Mouse (Mus musculus): ENCODE measurements around the gene Usp8. TPM values are rescaled to one million over a fixed set of nuclear protein-coding genes. Genes with fewer than 3 reads are reported as not detected.

Gene Usp8
- 10 to 100 TPM; 28.8 to 30.3 TPM for total RNA-seq (2021)

- peak; percentile 98 for DNase-seq
Measured at GRCm38 (mm10) chr2:126706759-126707437, at the start of gene Usp8. Usp8 (plus strand) TSS chr2:126707328.

GRCm38 (mm10) chr2:126663481-126663880 is 43.6 kb upstream of the Usp8 start:
- no peak for DNase-seq

- DNase-seq: no peak
Measured at GRCm38 (mm10) chr2:126665984-126666383, 41.1 kb upstream of the Usp8 start.

- DNase-seq: no peak
Measured at GRCm38 (mm10) chr2:126668621-126669252, 38.4 kb upstream of the Usp8 start.

- DNase-seq: no peak
Measured at GRCm38 (mm10) chr2:126673317-126674242, 33.5 kb upstream of the Usp8 start.

GRCm38 (mm10) chr2:126674441-126675168 is 32.5 kb upstream of the Usp8 start:
- DNase-seq: peak; percentile 64

GRCm38 (mm10) chr2:126675169-126676121 is 31.7 kb upstream of the Usp8 start:
- DNase-seq: peak; percentile 88

GRCm38 (mm10) chr2:126676122-126676515 is 31.0 kb upstream of the Usp8 start, which contains the start of gene Gabpb1:
Gabpb1 (minus strand) TSS chr2:126676337.
- peak; percentile 13 for DNase-seq

GRCm38 (mm10) chr2:126677366-126677765 is 29.8 kb upstream of the Usp8 start:
- no peak for DNase-seq

GRCm38 (mm10) chr2:126682333-126682732 is 24.8 kb upstream of the Usp8 start:
- DNase-seq: no peak

- no peak for DNase-seq
Measured at GRCm38 (mm10) chr2:126682937-126683336, 24.2 kb upstream of the Usp8 start.

- DNase-seq: no peak
Measured at GRCm38 (mm10) chr2:126691290-126691689, 15.8 kb upstream of the Usp8 start.

GRCm38 (mm10) chr2:126695285-126695684 is 11.8 kb upstream of the Usp8 start:
- no peak for DNase-seq

GRCm38 (mm10) chr2:126707438-126707779 is 281 bp downstream of the Usp8 start:
- DNase-seq: no peak

- DNase-seq: no peak
Measured at GRCm38 (mm10) chr2:126708361-126708760, 1.2 kb downstream of the Usp8 start.

GRCm38 (mm10) chr2:126712526-126712925 is 5.4 kb downstream of the Usp8 start:
- no peak for DNase-seq

GRCm38 (mm10) chr2:126712950-126713349 is 5.8 kb downstream of the Usp8 start:
- DNase-seq: no peak

- DNase-seq: no peak
Measured at GRCm38 (mm10) chr2:126729207-126729606, 22.1 kb downstream of the Usp8 start.

GRCm38 (mm10) chr2:126730502-126730901 is 23.4 kb downstream of the Usp8 start:
- no peak for DNase-seq

GRCm38 (mm10) chr2:126735339-126736073 is 28.4 kb downstream of the Usp8 start:
- DNase-seq: no peak

Measured in heart, postnatal 4 days (tissue).